In genomic region chr1:179326965-179327308, GRCm38 (mm10) we compare ENCODE assay signal across 21 mouse cellular contexts.
DNase-seq lines count a peak whose midpoint lies in the region; ATAC-seq and TF ChIP-seq lines count a peak whose summit lies in the region.
"Had no signal": no experiment of that assay in that cellular context is flagged by ENCODE, and none has a peak within 500 bp of the region (broad histone marks: within the 10 kb centered on the region; RNA-seq: fewer than 3 reads in every experiment).

No protein-coding gene starts in this region.

- ATAC-seq in hindbrain, embryonic 12.5 days (ENCODE audit: low FRiP score): no peak
- ATAC-seq in forebrain, embryonic 16.5 days: peak; percentile 43
- 0 out of 2 replicates have a peak, but pooled peaks have one; percentile 46 for ATAC-seq in hindbrain, embryonic 15.5 days (ENCODE audit: low FRiP score, low read depth)
- no peak for ATAC-seq in midbrain, postnatal 0 days (ENCODE audit: low FRiP score)
- no peak for ATAC-seq in lung, postnatal 0 days
- ATAC-seq in erythroblast, adult 5-6 weeks (replicated peaks; ENCODE audit: low FRiP score, poor library complexity, severe bottlenecking): no peak
- ATAC-seq: intestine, embryonic 15.5 days; liver, postnatal 0 days had no signal

- H3K4me3 ChIP-seq in hindbrain, embryonic 12.5 days: no peak overlapping the region
- H3K4me3 ChIP-seq in hindbrain, embryonic 10.5 days: no peak overlapping the region
- H3K4me3 ChIP-seq in forebrain, embryonic 16.5 days (replicated peaks; ENCODE audit: low read length): no peak overlapping the region
- no peak overlapping the region for H3K4me3 ChIP-seq in hindbrain, embryonic 15.5 days
- H3K4me3 ChIP-seq in midbrain, postnatal 0 days (ENCODE audit: low read depth, low read length): no peak overlapping the region
- no peak overlapping the region for H3K4me3 ChIP-seq in lung, postnatal 0 days (ENCODE audit: low read depth, low read length)
- H3K4me3 ChIP-seq: embryonic facial prominence, embryonic 15.5 days; intestine, embryonic 15.5 days; limb, embryonic 12.5 days had no signal

- 75% methylated on average over 3 of the region's 3 CpGs for WGBS in hindbrain, embryonic 12.5 days
- 90% methylated on average over 3 of the region's 3 CpGs for WGBS in hindbrain, embryonic 10.5 days
- 74% methylated on average over 3 of the region's 3 CpGs for WGBS in forebrain, embryonic 16.5 days
- 50% methylated on average over 3 of the region's 3 CpGs for WGBS in hindbrain, embryonic 15.5 days
- WGBS in midbrain, postnatal 0 days: 57% methylated on average over 3 of the region's 3 CpGs
- 98% methylated on average over 3 of the region's 3 CpGs for WGBS in lung, postnatal 0 days

- no peak for TF ChIP-seq CTCF in midbrain, postnatal 0 days (IDR thresholded peaks at IDR 0.05)
- TF ChIP-seq CTCF in lung, postnatal 0 days (IDR thresholded peaks at IDR 0.05): no peak

- DNase-seq in hindbrain, embryonic 10.5 days (ENCODE audit: low spot score): no peak
- no peak for DNase-seq in midbrain, postnatal 0 days (ENCODE audit: low spot score)
- no peak for DNase-seq in lung, postnatal 0 days (ENCODE audit: low spot score)
- DNase-seq: adrenal gland, postnatal 25 days; cerebellum, adult 8-10 months; cerebellum, postnatal 36 days; gastrocnemius, postnatal 25 days; heart, postnatal 4 days; kidney, adult 9 months; kidney, postnatal 25 days; liver, postnatal 0 days; lung, postnatal 10 days; spleen, adult 18-20 months had no signal

- no peaks in the 10 kb centered on the region for H3K9me3 ChIP-seq in hindbrain, embryonic 12.5 days (replicated peaks)
- no peaks in the 10 kb centered on the region for H3K9me3 ChIP-seq in hindbrain, embryonic 10.5 days
- no peaks in the 10 kb centered on the region for H3K9me3 ChIP-seq in forebrain, embryonic 16.5 days (ENCODE audit: control insufficient read depth, low read length)
- no peaks in the 10 kb centered on the region for H3K9me3 ChIP-seq in hindbrain, embryonic 15.5 days
- no peaks in the 10 kb centered on the region for H3K9me3 ChIP-seq in midbrain, postnatal 0 days (ENCODE audit: low read length)
- H3K9me3 ChIP-seq in lung, postnatal 0 days (ENCODE audit: low read length): no peaks in the 10 kb centered on the region
- H3K9me3 ChIP-seq: embryonic facial prominence, embryonic 15.5 days; intestine, embryonic 15.5 days; limb, embryonic 12.5 days had no signal

- no peak for TF ChIP-seq EP300 in lung, postnatal 0 days (IDR thresholded peaks at IDR 0.05)

- H3K4me1 ChIP-seq in hindbrain, embryonic 12.5 days: peaks cover 26% of the 10 kb centered on the region
- peaks cover 17% of the 10 kb centered on the region for H3K4me1 ChIP-seq in hindbrain, embryonic 10.5 days (replicated peaks)
- H3K4me1 ChIP-seq in forebrain, embryonic 16.5 days (replicated peaks; ENCODE audit: control insufficient read depth, insufficient read depth, low read length): peaks cover 15% of the 10 kb centered on the region; the same call in 1 of the 2 replicates
- H3K4me1 ChIP-seq in hindbrain, embryonic 15.5 days (replicated peaks): peaks cover 30% of the 10 kb centered on the region
- peaks cover 12% of the 10 kb centered on the region; the same call in 1 of the 2 replicates for H3K4me1 ChIP-seq in midbrain, postnatal 0 days (ENCODE audit: insufficient read depth, low read length)
- H3K4me1 ChIP-seq in lung, postnatal 0 days (ENCODE audit: insufficient read depth, low read depth, low read length): no peaks in the 10 kb centered on the region
- H3K4me1 ChIP-seq: embryonic facial prominence, embryonic 15.5 days; intestine, embryonic 15.5 days; limb, embryonic 12.5 days had no signal

- peak overlapping the region; percentile 79 for H3K27ac ChIP-seq in hindbrain, embryonic 12.5 days
- no peak overlapping the region for H3K27ac ChIP-seq in hindbrain, embryonic 10.5 days
- peak overlapping the region; percentile 51 for H3K27ac ChIP-seq in forebrain, embryonic 16.5 days (ENCODE audit: low read length)
- H3K27ac ChIP-seq in hindbrain, embryonic 15.5 days (replicated peaks): peak overlapping the region; percentile 59
- H3K27ac ChIP-seq in midbrain, postnatal 0 days (ENCODE audit: low read depth, low read length): peak overlapping the region; percentile 33
- H3K27ac ChIP-seq in lung, postnatal 0 days (ENCODE audit: low read length): no peak overlapping the region
- H3K27ac ChIP-seq: embryonic facial prominence, embryonic 15.5 days; intestine, embryonic 15.5 days; limb, embryonic 12.5 days had no signal

- no peaks in the 10 kb centered on the region for H3K36me3 ChIP-seq in hindbrain, embryonic 12.5 days
- H3K36me3 ChIP-seq in hindbrain, embryonic 10.5 days: no peaks in the 10 kb centered on the region
- no peaks in the 10 kb centered on the region for H3K36me3 ChIP-seq in forebrain, embryonic 16.5 days (ENCODE audit: control insufficient read depth, insufficient read depth)
- no peaks in the 10 kb centered on the region for H3K36me3 ChIP-seq in hindbrain, embryonic 15.5 days
- no peaks in the 10 kb centered on the region for H3K36me3 ChIP-seq in midbrain, postnatal 0 days (ENCODE audit: insufficient read depth, low read length)
- no peaks in the 10 kb centered on the region for H3K36me3 ChIP-seq in lung, postnatal 0 days (ENCODE audit: insufficient read depth, low read length)
- H3K36me3 ChIP-seq: embryonic facial prominence, embryonic 15.5 days; intestine, embryonic 15.5 days; limb, embryonic 12.5 days had no signal

- no peaks in the 10 kb centered on the region for H3K27me3 ChIP-seq in hindbrain, embryonic 12.5 days
- no peaks in the 10 kb centered on the region for H3K27me3 ChIP-seq in hindbrain, embryonic 10.5 days (ENCODE audit: insufficient read depth, poor library complexity, severe bottlenecking)
- H3K27me3 ChIP-seq in forebrain, embryonic 16.5 days (replicated peaks; ENCODE audit: control insufficient read depth, insufficient read depth, low read length): no peaks in the 10 kb centered on the region
- no peaks in the 10 kb centered on the region for H3K27me3 ChIP-seq in hindbrain, embryonic 15.5 days
- H3K27me3 ChIP-seq in midbrain, postnatal 0 days (ENCODE audit: insufficient read depth, low read length): no peaks in the 10 kb centered on the region
- H3K27me3 ChIP-seq in lung, postnatal 0 days (replicated peaks; ENCODE audit: insufficient read depth, low read length): no peaks in the 10 kb centered on the region
- H3K27me3 ChIP-seq: embryonic facial prominence, embryonic 15.5 days; intestine, embryonic 15.5 days; limb, embryonic 12.5 days had no signal

- no peak overlapping the region for H3K9ac ChIP-seq in hindbrain, embryonic 12.5 days
- no peak overlapping the region for H3K9ac ChIP-seq in forebrain, embryonic 16.5 days (replicated peaks; ENCODE audit: low read depth, low read length)
- no peak overlapping the region for H3K9ac ChIP-seq in hindbrain, embryonic 15.5 days
- no peak overlapping the region for H3K9ac ChIP-seq in midbrain, postnatal 0 days (replicated peaks; ENCODE audit: low read length, poor library complexity, severe bottlenecking)
- H3K9ac ChIP-seq in lung, postnatal 0 days (replicated peaks; ENCODE audit: low read depth): no peak overlapping the region
- H3K9ac ChIP-seq: embryonic facial prominence, embryonic 15.5 days; intestine, embryonic 15.5 days; limb, embryonic 12.5 days; liver, postnatal 0 days had no signal

- H3K4me2 ChIP-seq in hindbrain, embryonic 12.5 days (replicated peaks): no peak overlapping the region
- no peak overlapping the region for H3K4me2 ChIP-seq in forebrain, embryonic 16.5 days (ENCODE audit: low read length)
- peak overlapping the region; percentile 11; the same call in 1 of the 2 replicates for H3K4me2 ChIP-seq in hindbrain, embryonic 15.5 days
- H3K4me2 ChIP-seq in midbrain, postnatal 0 days (ENCODE audit: low read depth, low read length, poor library complexity, severe bottlenecking): no peak overlapping the region
- H3K4me2 ChIP-seq in lung, postnatal 0 days (replicated peaks; ENCODE audit: low read depth, low read length): no peak overlapping the region
- H3K4me2 ChIP-seq: embryonic facial prominence, embryonic 15.5 days; intestine, embryonic 15.5 days; limb, embryonic 12.5 days; liver, embryonic 11.5 days had no signal

Comparison
In these comparisons a context has a peak if more than half of its experiments do, and no peak if none do; other contexts are left out.
1. ATAC-seq: peak in forebrain, embryonic 16.5 days (single experiment) and hindbrain, embryonic 15.5 days (single experiment); none in hindbrain, embryonic 12.5 days (single experiment), midbrain, postnatal 0 days (single experiment), lung, postnatal 0 days (single experiment) and erythroblast, adult 5-6 weeks (single experiment).
2. H3K27ac ChIP-seq: peak in hindbrain, embryonic 12.5 days (single experiment), forebrain, embryonic 16.5 days (single experiment), hindbrain, embryonic 15.5 days (single experiment) and midbrain, postnatal 0 days (single experiment); none in hindbrain, embryonic 10.5 days (single experiment) and lung, postnatal 0 days (single experiment).